Mouse (Mus musculus): ENCODE results near the gene Hivep2. TPM values are rescaled to one million over a fixed set of nuclear protein-coding genes. Genes with fewer than 3 reads are reported as not detected.

Hivep2 gene
- polyA plus RNA-seq, 1 experiment from 2014 or later = 11.7 TPM

DNA sequence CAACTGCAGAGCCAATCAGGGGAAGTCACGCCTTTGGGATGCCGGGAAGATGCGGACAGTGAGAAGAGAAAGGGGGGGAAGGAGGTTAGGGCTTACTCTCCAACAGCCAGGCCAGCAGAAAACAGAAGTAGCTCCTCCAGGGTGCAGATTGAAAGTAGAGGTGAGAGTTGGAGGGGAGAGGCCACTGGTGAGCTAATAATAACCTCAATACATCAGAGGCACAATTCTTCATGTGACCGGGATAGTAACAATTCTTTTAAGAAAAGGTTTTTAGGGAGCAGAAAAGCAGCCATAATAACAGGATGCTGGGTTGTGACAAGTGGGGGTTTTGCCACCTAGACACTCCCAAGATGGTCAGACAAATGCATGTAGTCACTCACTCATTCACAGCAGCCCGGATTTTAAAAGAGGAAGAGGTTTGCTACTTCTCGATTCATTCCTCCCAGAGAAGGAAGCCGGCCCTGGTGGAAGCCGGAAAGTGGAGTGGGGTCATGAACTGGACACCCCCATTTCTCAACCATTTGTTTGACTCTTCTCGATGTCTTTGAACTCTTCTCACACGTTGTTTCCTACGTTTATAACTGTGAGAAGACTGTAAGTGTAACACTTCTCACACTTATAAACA lies 220.6 kb downstream of the Hivep2 start:
- ATAC-seq (ENCODE audit: low FRiP score) = no peak
- no peaks in the 10 kb centered on the region for H3K9me3 ChIP-seq (replicated peaks)
- H3K9ac ChIP-seq (replicated peaks) = no peak overlapping the region
- H3K36me3 ChIP-seq = no peaks in the 10 kb centered on the region
- no peak overlapping the region for H3K4me3 ChIP-seq (replicated peaks)
- H3K4me2 ChIP-seq = no peak overlapping the region
- H3K27ac ChIP-seq (replicated peaks) = no peak overlapping the region
- WGBS = 80% methylated on average over 11 of the region's 11 CpGs
- no peaks in the 10 kb centered on the region for H3K4me1 ChIP-seq
- no peaks in the 10 kb centered on the region for H3K27me3 ChIP-seq (replicated peaks)

DNA sequence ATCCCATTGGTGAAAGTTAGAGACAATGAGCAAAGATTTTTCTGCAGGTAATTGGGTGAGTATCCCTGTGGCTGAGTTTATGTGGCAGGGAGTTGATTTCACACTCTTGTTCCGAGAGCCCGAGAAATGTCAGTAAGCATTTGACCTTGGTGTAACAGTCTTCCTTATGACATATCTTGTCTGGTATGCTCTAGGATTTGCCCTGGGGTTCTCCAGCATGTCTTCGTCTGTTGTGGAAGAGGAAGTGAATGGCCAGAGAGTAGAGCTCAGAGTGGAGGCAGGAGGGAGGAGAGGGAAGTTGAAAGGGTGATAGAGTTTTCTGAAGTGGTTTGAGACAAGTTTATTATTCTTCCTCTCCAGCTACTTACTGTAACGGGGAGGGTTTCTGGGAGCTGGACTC lies 223.2 kb downstream of the Hivep2 start:
- no peak overlapping the region for H3K9ac ChIP-seq (replicated peaks)
- 86% methylated on average over 4 of the region's 4 CpGs for WGBS
- no peaks in the 10 kb centered on the region for H3K4me1 ChIP-seq
- H3K4me3 ChIP-seq (replicated peaks) = no peak overlapping the region
- H3K36me3 ChIP-seq = no peaks in the 10 kb centered on the region
- no peak for ATAC-seq (ENCODE audit: low FRiP score)
- no peaks in the 10 kb centered on the region for H3K9me3 ChIP-seq (replicated peaks)
- H3K4me2 ChIP-seq = no peak overlapping the region
- no peak overlapping the region for H3K27ac ChIP-seq (replicated peaks)
- H3K27me3 ChIP-seq (replicated peaks) = no peaks in the 10 kb centered on the region

DNA sequence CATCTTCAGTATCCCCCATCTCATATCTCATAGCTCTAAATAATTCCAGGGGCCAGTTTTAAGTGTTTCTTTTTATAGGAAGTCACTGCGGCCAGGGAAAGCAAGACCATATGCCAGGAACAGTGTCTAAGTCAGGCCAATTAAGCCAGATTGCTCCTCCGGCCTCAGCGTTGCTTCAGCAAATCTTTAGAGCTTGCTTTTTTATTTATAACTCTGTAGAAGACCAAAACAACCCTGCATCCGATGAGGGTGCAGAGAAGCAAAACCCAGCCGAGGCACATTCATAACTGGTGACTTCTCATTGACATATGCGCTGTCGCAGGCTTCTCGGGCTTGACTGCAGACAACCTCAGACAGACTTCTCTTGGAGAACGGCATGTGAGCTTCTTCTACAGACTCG lies 225.3 kb downstream of the Hivep2 start:
- no peak for ATAC-seq (ENCODE audit: low FRiP score)
- 85% methylated on average over 10 of the region's 10 CpGs for WGBS
- no peaks in the 10 kb centered on the region for H3K36me3 ChIP-seq

DNA sequence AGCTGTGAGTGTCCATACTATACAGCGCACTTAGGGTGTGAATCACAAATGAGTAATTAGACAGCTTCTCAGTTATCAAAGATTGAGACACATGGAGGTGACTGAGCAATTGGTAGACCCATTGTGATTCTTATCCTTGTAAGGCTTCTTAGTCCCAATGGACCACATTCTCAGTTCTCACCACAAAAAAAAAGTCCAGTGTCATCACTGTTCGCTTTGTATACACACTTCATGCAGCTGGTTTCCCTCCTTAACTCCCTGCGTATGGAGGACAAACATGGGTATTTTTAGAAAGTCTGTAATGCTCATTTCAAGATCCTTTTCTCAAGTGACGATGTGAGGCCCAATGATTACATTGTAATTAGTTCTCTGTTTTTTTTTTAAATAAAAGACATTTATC lies 226.3 kb downstream of the Hivep2 start:
- Histone ChIP-seq H3K4me1 (peaks cover 5% of the 10 kb centered on the region; the same call in 1 of the 2 replicates), H3K36me3 (no peaks in the 10 kb centered on the region), H3K27me3 (replicated peaks) (no peaks in the 10 kb centered on the region), H3K27ac (replicated peaks) (no peak overlapping the region), H3K4me2 (no peak overlapping the region), H3K9me3 (replicated peaks) (no peaks in the 10 kb centered on the region), H3K9ac (replicated peaks) (no peak overlapping the region), H3K4me3 (replicated peaks) (no peak overlapping the region)
- no peak for ATAC-seq (ENCODE audit: low FRiP score)
- WGBS = 86% methylated on average over 4 of the region's 4 CpGs

More for the DNA sequence above, 225.3 kb downstream of the Hivep2 start:
- Histone ChIP-seq H3K9ac (replicated peaks) (no peak overlapping the region), H3K4me1 (peaks cover 3% of the 10 kb centered on the region; the same call in 1 of the 2 replicates), H3K4me2 (no peak overlapping the region), H3K27me3 (replicated peaks) (no peaks in the 10 kb centered on the region), H3K27ac (replicated peaks) (no peak overlapping the region), H3K4me3 (replicated peaks) (no peak overlapping the region), H3K9me3 (replicated peaks) (no peaks in the 10 kb centered on the region)

DNA sequence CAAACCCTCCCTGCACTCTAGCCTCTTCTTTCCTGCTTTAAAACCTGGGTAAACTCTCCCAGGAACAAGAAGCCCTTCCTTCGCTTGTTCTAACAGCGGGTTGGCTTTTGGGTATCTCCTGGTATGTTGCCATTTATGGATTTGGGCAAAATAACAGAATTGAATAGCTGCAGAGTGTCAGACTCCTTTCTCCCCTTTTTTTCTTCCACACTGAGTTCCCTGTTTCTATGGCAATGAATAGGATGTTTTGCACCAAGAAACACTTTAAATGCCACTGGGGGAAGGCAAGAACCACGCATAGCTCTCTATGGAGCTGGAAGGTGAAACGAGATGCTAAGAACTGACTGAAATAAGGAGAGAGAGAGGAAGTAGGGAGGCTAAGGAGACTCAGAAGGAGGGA lies 227.8 kb downstream of the Hivep2 start:
- 42% methylated on average over 4 of the region's 4 CpGs for WGBS
- H3K9me3 ChIP-seq (replicated peaks) = no peaks in the 10 kb centered on the region
- ATAC-seq (ENCODE audit: low FRiP score) = no peak

DNA sequence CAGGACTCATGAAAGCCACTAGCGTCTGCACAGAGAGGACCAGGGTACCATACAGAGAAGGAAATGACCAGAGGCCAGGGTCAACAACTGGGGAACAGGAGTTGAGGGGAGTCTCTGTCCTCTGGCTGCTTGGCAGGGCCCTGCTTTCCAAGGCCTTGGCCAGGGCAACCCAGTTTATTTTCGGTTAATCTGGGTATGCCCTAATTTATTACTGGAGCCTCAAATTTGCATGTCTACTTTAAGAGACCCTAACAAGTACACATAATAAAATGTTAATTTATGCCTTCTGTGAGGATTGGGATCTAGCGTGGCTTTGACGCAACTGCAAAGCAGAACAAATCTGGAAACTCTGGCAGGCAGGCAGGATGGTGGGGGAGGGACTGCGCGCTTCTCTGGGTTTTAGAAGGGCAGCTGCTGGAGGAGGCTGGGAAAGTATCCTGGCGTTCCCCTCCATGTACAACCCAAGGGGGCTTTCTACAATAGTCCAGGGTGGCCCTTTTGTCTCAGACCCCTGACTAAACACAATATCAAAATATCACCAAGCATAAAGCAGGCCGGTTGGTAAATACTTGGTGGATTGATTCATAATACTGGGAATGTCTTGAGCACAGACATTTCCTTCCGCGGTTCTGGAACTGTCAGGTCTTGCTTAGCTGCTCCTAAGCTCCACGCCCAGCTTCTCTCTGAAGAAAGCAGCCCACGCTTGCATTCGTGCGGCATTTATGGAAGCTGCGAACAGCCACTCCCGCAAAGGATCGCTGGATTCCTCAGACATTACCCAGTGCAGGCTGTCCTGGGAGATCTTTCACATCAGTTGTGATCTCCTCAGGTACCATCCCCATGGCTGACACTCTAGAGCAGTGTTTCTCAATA lies 230.1 kb downstream of the Hivep2 start:
- Histone ChIP-seq H3K4me2 (no peak overlapping the region), H3K4me3 (replicated peaks) (no peak overlapping the region), H3K9me3 (replicated peaks) (no peaks in the 10 kb centered on the region), H3K27me3 (replicated peaks) (no peaks in the 10 kb centered on the region), H3K27ac (replicated peaks) (no peak overlapping the region), H3K9ac (replicated peaks) (no peak overlapping the region), H3K36me3 (no peaks in the 10 kb centered on the region), H3K4me1 (peaks cover 5% of the 10 kb centered on the region; the same call in 1 of the 2 replicates)
- WGBS = 50% methylated on average over 17 of the region's 17 CpGs
- no peak; the same call in 1 of the 2 replicates for ATAC-seq (ENCODE audit: low FRiP score)

More for the DNA sequence above, 227.8 kb downstream of the Hivep2 start:
- Histone ChIP-seq H3K4me1 (peaks cover 5% of the 10 kb centered on the region; the same call in 1 of the 2 replicates), H3K27ac (replicated peaks) (no peak overlapping the region), H3K4me3 (replicated peaks) (no peak overlapping the region), H3K9ac (replicated peaks) (no peak overlapping the region), H3K27me3 (replicated peaks) (no peaks in the 10 kb centered on the region), H3K4me2 (no peak overlapping the region), H3K36me3 (no peaks in the 10 kb centered on the region)

DNA sequence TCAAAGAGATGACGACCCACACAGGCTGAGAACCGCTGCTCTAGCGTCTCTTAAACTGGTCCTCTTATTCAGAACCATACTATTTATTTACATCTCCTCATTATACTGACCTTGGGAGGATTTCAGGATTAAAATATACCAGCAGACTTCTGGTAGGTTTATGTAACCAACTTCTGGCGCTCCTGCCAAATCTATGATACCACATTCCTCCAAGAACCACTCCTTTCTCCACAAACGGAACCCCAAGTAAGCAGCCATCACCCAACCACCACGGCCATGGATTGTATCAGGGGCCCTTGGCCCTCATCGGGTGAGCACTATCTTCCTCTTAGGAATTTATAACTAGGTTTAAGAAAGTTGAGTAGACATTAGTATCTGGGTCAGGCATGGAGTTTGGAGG lies 230.9 kb downstream of the Hivep2 start:
- Histone ChIP-seq H3K27ac (replicated peaks) (no peak overlapping the region), H3K9ac (replicated peaks) (no peak overlapping the region), H3K4me1 (peaks cover 5% of the 10 kb centered on the region; the same call in 1 of the 2 replicates), H3K27me3 (replicated peaks) (no peaks in the 10 kb centered on the region), H3K9me3 (replicated peaks) (no peaks in the 10 kb centered on the region), H3K36me3 (no peaks in the 10 kb centered on the region), H3K4me2 (no peak overlapping the region), H3K4me3 (replicated peaks) (no peak overlapping the region)
- no peak for ATAC-seq (ENCODE audit: low FRiP score)
- WGBS = 90% methylated on average over 7 of the region's 7 CpGs

DNA sequence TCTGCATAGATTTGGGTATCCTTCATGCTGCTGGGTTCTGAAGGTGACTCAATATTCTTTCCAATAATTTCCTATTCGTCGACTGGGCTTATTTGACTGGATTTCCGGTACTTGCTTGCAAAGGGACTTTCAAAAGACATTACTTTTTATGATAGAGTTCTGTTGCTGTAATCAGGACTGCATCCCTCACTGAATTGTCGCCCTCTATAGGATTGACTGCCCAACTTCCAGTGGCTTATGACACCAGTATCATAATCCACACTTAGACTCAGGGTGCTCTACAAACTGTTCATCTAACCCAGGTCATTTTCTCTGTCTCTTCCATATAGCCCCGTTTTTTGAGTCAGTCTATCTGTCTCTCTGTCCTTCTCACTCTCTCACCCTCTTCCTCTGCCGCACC lies 231.4 kb downstream of the Hivep2 start:
- H3K9me3 ChIP-seq (replicated peaks) = no peaks in the 10 kb centered on the region
- H3K4me2 ChIP-seq = no peak overlapping the region
- no peak for ATAC-seq (ENCODE audit: low FRiP score)
- H3K4me1 ChIP-seq = peaks cover 5% of the 10 kb centered on the region; the same call in 1 of the 2 replicates
- H3K4me3 ChIP-seq (replicated peaks) = no peak overlapping the region
- H3K27me3 ChIP-seq (replicated peaks) = no peaks in the 10 kb centered on the region
- 80% methylated on average over 6 of the region's 6 CpGs for WGBS
- no peaks in the 10 kb centered on the region for H3K36me3 ChIP-seq
- no peak overlapping the region for H3K27ac ChIP-seq (replicated peaks)
- no peak overlapping the region for H3K9ac ChIP-seq (replicated peaks)

DNA sequence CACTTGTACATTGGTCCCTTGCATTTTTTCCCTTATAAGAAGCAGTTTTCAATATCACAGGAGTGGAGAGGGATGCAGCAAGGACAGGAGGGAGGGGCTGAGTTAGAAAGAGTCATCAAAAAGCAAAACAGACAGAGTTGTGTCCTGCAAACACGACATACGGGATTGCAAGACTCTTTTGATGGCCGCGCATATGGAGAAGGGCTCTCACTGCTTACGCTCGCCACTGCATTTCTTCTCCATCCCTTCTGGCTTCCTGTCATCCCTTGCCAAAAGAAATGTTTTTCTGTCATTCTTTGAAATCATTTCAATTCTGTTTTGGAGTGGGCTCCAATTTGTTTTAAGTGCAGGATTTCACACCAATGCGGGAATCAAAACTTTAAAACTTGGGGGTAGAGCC lies 233.5 kb downstream of the Hivep2 start:
- Histone ChIP-seq H3K27me3 (replicated peaks) (no peaks in the 10 kb centered on the region), H3K9me3 (replicated peaks) (no peaks in the 10 kb centered on the region), H3K9ac (replicated peaks) (no peak overlapping the region), H3K4me1 (peaks cover 5% of the 10 kb centered on the region; the same call in 1 of the 2 replicates), H3K4me2 (no peak overlapping the region), H3K4me3 (replicated peaks) (no peak overlapping the region), H3K36me3 (no peaks in the 10 kb centered on the region), H3K27ac (replicated peaks) (no peak overlapping the region)
- WGBS = 83% methylated on average over 7 of the region's 7 CpGs
- no peak for ATAC-seq (ENCODE audit: low FRiP score)

DNA sequence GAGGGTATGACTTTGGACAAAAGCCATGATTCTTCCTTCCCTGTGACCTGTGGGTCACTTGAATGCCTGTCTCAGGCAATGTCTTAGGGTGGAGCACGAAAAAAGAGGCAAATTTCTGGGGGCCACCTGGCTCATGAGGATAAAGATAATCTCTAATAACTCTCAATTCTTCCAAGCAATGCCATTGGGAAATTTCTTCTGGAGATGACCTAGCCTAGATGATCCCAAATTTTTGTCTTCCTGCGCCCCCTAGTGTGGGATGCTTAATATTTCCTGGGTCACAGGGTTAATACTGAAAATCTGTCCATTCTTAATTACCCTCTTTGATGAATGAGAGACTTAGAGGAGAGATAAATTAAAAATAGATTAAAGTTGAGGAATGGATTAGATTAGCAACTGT lies 234.4 kb downstream of the Hivep2 start:
- H3K4me2 ChIP-seq = no peak overlapping the region
- H3K27me3 ChIP-seq (replicated peaks) = no peaks in the 10 kb centered on the region
- WGBS = 9% methylated on average over 2 of the region's 2 CpGs

More for the DNA sequence above, 234.4 kb downstream of the Hivep2 start:
- H3K36me3 ChIP-seq = no peaks in the 10 kb centered on the region
- peak; percentile 50; the same call in 1 of the 2 replicates for ATAC-seq (ENCODE audit: low FRiP score)
- no peak overlapping the region for H3K4me3 ChIP-seq (replicated peaks)
- peaks cover 5% of the 10 kb centered on the region; the same call in 1 of the 2 replicates for H3K4me1 ChIP-seq
- H3K9me3 ChIP-seq (replicated peaks) = no peaks in the 10 kb centered on the region
- H3K27ac ChIP-seq (replicated peaks) = no peak overlapping the region
- no peak overlapping the region for H3K9ac ChIP-seq (replicated peaks)
